Mouse (Mus musculus): Measurements from ENCODE around the gene Card10. TPM values are rescaled to one million over a fixed set of nuclear protein-coding genes. Genes with fewer than 3 reads are reported as not detected.

Card10 gene
- total RNA-seq, 2 experiments from 2014 or later: 5.9 to 9.8 TPM

- no peak for DNase-seq
Measured at GRCm38 (mm10) chr15:78735431-78736180, 67.2 kb downstream of the Card10 start.

GRCm38 (mm10) chr15:78731830-78732229 lies 71.0 kb downstream of the Card10 start:
- DNase-seq: no peak

- no peak for DNase-seq
Measured at GRCm38 (mm10) chr15:78730315-78731049, 72.4 kb downstream of the Card10 start.

GRCm38 (mm10) chr15:78726697-78727096 lies 76.1 kb downstream of the Card10 start:
- DNase-seq: no peak

Other genes with a start within 250 kb of the Card10 start
- 1 to 10 TPM; 3.3 to 3.7 TPM for gene Rac2, start 230.3 kb downstream of the Card10 start, total RNA-seq (2021)
- 10 to 100 TPM in 1 of 2 experiments, 1 to 10 TPM in 1; 6.8 to 10.2 TPM for gene Cyth4, start 206.0 kb downstream of the Card10 start, total RNA-seq (2021)
- 1 to 10 TPM; 2.7 to 3.0 TPM for gene Elfn2, start 84.3 kb downstream of the Card10 start, total RNA-seq (2021)
- gene Mfng, start 29.6 kb downstream of the Card10 start, total RNA-seq (2021): 10 to 100 TPM; 12.3 to 16.7 TPM
- 10 to 100 TPM; 36.8 to 52.6 TPM for gene Cdc42ep1, start 39.6 kb upstream of the Card10 start, total RNA-seq (2021)
- under 1 TPM; 0.53 to 0.56 TPM for gene Lgals2, start 52.5 kb upstream of the Card10 start, total RNA-seq (2021)
- 10 to 100 TPM; 56.0 to 57.3 TPM for gene Gga1, start 74.1 kb upstream of the Card10 start, total RNA-seq (2021)
- gene Gm49510, start 96.6 kb upstream of the Card10 start, total RNA-seq (2021): not detected
- 1 to 10 TPM; 7.2 to 8.5 TPM for gene Sh3bp1, start 96.7 kb upstream of the Card10 start, total RNA-seq (2021)
- 1 to 10 TPM; 3.3 to 3.7 TPM for gene Pdxp, start 110.9 kb upstream of the Card10 start, total RNA-seq (2021)
- gene Lgals1, start 123.7 kb upstream of the Card10 start, total RNA-seq (2021): 100 to 1,000 TPM; 303 to 486 TPM
- gene Nol12, start 131.9 kb upstream of the Card10 start, total RNA-seq (2021): 10 to 100 TPM; 41.5 to 47.4 TPM
- 100 to 1,000 TPM; 111 to 142 TPM for gene Triobp, start 144.7 kb upstream of the Card10 start, total RNA-seq (2021)
- 100 to 1,000 TPM; 127 to 173 TPM for gene H1f0, start 225.4 kb upstream of the Card10 start, total RNA-seq (2021)
- gene Galr3, start 238.8 kb upstream of the Card10 start, total RNA-seq (2021): under 1 TPM; 0.30 to 0.36 TPM

Measured in adrenal gland, postnatal 36 days (tissue).